Mouse (Mus musculus) lung, embryonic 16.5 days (tissue): ENCODE data around the gene Ddx43. TPM values are rescaled to one million over a fixed set of nuclear protein-coding genes. Genes with fewer than 3 reads are reported as not detected.
"Not testable (repeated sequence)": the region's sequence is repeated elsewhere in the genome, so short reads cannot be mapped to it uniquely, and the experiment has no call there.

Source experiments
- ATAC-seq: fragments of 200-750 bp; cut with Nextera tagmentation; 2 replicates; pipeline ENCODE4 v1.8.0; 2017; ENCODE audit warnings: low read depth, mild to moderate bottlenecking, moderate library complexity
- H3K27ac ChIP-seq: fragments of 300-500 bp; sonication (generic); 2 replicates; pipeline ENCODE4 v1.5.1; 2014; ENCODE audit warnings: mild to moderate bottlenecking, control low read depth, low read length
- H3K27me3 ChIP-seq: fragments of 300-500 bp; sonication (generic); 2 replicates; pipeline ENCODE4 v1.6.1; 2014; ENCODE audit warnings: low read depth, low read length, mixed read lengths; ENCODE audit not compliant: control insufficient read depth, insufficient read depth
- H3K36me3 ChIP-seq: fragments of 300-500 bp; sonication (generic); 2 replicates; pipeline ENCODE4 v1.6.1; 2014; ENCODE audit warnings: low read length; ENCODE audit not compliant: control insufficient read depth, insufficient read depth
- H3K4me1 ChIP-seq: fragments of 300-500 bp; sonication (generic); replicated peaks from 2 replicates; pipeline ENCODE4 v1.6.1; 2014; ENCODE audit warnings: low read length, mixed read lengths; ENCODE audit not compliant: control insufficient read depth, insufficient read depth
- H3K4me2 ChIP-seq: fragments of 300-500 bp; sonication (generic); 2 replicates; pipeline ENCODE4 v1.6.1; 2014; ENCODE audit warnings: low read depth, low read length, control low read depth
- H3K4me3 ChIP-seq: fragments of 300-500 bp; sonication (generic); 2 replicates; pipeline ENCODE4 v1.5.1; 2014; ENCODE audit warnings: mild to moderate bottlenecking, low read length, control low read depth
- H3K9ac ChIP-seq: fragments of 300-500 bp; sonication (generic); 2 replicates; pipeline ENCODE4 v1.6.1; 2014; ENCODE audit warnings: low read length, control low read depth
- H3K9me3 ChIP-seq: fragments of 300-500 bp; sonication (generic); 2 replicates; pipeline ENCODE4 v1.6.1; 2016; ENCODE audit warnings: low read length; ENCODE audit not compliant: control insufficient read depth
- WGBS: fragments of 180-500 bp; shearing (Covaris S2); extraction: QIAGEN DNeasy Blood & Tissue Kit; methylation state at CpG from one replicate; pipeline ENCODE4 v1.1.7; 2014; 5-methylcytosine and 5-hydroxymethylcytosine counted together
- polyA plus RNA-seq: library from polyadenylated mRNA; unstranded; fragments of >200 nt; fragmentation: Nextera tagmentation; extraction: Ambion mirVana; gene quantifications from 2 replicates; pipeline ENCODE4 v1.2.1, GENCODE M21; 2015

Ddx43 gene
- polyA plus RNA-seq = 0.11 and 0.13 TPM in 2 replicates

GRCm38 (mm10) chr9:78395630-78396351, at the start of gene Ddx43:
Gene Ddx43, plus strand, starts transcription at chr9:78395777.
- Histone ChIP-seq H3K36me3 (no peaks in the 10 kb centered on the region), H3K4me3 (peak within 1 kb of the TSS; percentile 49), H3K27ac (no peak within 1 kb of the TSS), H3K4me1 (peaks cover 6% of the 10 kb centered on the region), H3K9ac (peak within 1 kb of the TSS; percentile 55), H3K9me3 (no peaks in the 10 kb centered on the region), H3K4me2 (peak within 1 kb of the TSS; percentile 71), H3K27me3 (peaks cover 43% of the 10 kb centered on the region)
- WGBS = 1% methylated on average over 67 of the region's 93 CpGs
- peak; percentile 94 for ATAC-seq

GRCm38 (mm10) chr9:78347004-78347403, 48.6 kb upstream of the Ddx43 start:
- no peak overlapping the region for H3K4me3 ChIP-seq
- H3K9ac ChIP-seq = no peak overlapping the region
- H3K27ac ChIP-seq = no peak overlapping the region
- H3K36me3 ChIP-seq = no peaks in the 10 kb centered on the region
- 37% methylated on average over 3 of the region's 3 CpGs for WGBS
- H3K4me1 ChIP-seq = no peaks in the 10 kb centered on the region
- H3K9me3 ChIP-seq = no peaks in the 10 kb centered on the region
- ATAC-seq = peak; percentile 73
- H3K27me3 ChIP-seq = no peaks in the 10 kb centered on the region
- no peak overlapping the region for H3K4me2 ChIP-seq

DNA sequence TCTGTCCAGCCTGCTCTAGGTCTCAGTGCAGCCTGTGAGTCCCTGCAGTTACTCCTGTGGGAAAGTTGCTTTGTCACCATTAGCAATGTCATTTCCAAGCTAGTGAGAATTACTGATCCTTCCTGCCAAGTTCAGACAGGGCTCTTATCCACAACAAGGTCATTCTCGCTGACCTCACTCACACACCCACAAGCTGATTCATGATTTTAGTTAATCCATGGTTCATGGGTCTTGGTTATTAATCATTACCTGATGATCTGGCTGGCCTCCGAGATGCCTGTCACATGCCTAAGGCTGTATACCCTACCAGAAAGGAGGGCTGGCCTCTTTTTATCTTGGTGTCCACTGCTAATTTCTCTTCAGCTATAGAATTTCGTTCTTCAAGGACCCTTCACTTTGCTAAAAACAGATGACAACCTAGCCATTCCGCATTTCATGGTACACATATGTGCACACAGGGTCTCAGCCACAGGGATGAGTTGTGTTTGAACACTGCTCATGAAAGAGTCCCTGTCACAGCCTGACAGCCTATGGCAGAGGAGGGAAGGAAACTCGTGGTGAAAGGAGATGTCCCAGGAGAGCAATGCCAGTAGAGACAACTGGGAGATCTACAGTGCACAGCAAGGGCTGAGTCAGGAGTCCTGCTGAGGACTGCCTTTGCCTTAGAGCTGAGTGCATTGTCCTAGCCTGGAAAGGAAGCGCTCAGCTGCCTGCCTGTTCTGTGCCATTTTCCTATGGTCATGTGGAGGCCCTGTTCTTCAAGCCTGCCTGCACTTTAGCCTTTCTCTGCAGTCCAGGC, 47.2 kb upstream of the Ddx43 start:
- not testable (repeated sequence) for H3K4me3 ChIP-seq, H3K9me3 ChIP-seq, H3K27me3 ChIP-seq, H3K36me3 ChIP-seq, H3K27ac ChIP-seq, H3K4me1 ChIP-seq, ATAC-seq, H3K9ac ChIP-seq, H3K4me2 ChIP-seq
- WGBS = 53% methylated on average over 6 of the region's 6 CpGs

DNA sequence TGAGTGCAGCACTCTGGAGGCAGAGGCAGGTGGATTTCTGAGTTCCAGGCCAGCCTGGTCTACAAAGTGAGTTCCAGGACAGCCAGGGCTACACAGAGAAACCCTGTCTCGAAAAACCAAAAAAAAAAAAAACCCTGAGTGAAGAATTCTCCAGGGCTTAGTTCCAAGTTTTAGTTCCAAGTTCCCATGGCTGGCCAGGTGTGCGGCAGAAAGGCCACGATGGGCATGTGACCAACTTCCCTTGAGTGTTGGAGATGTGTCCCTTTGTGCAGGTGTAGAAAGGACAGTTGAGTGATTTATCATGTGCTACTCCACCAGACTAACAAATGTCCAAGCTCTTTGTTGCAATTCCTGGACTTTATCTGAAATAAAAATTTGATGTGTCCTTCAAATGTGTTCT, 46.4 kb upstream of the Ddx43 start:
- 65% methylated on average over 3 of the region's 3 CpGs for WGBS
- H3K4me2 ChIP-seq, H3K27me3 ChIP-seq, H3K4me1 ChIP-seq, H3K4me3 ChIP-seq, H3K27ac ChIP-seq, H3K9me3 ChIP-seq, H3K36me3 ChIP-seq, H3K9ac ChIP-seq, ATAC-seq: not testable (repeated sequence)

GRCm38 (mm10) chr9:78350007-78350406, 45.6 kb upstream of the Ddx43 start:
- H3K36me3 ChIP-seq, H3K9me3 ChIP-seq, H3K27ac ChIP-seq, H3K27me3 ChIP-seq, ATAC-seq, H3K9ac ChIP-seq, H3K4me3 ChIP-seq, H3K4me2 ChIP-seq, H3K4me1 ChIP-seq: not testable (repeated sequence)

- 78% methylated on average over 6 of the region's 6 CpGs for whole genome bisulfite sequencing
- no peaks in the 10 kb centered on the region for H3K9me3 ChIP-seq
- H3K4me2 ChIP-seq = no peak overlapping the region
Measured at GRCm38 (mm10) chr9:78351504-78352220, 43.9 kb upstream of the Ddx43 start.

GRCm38 (mm10) chr9:78354665-78355578, 40.7 kb upstream of the Ddx43 start:
- Histone ChIP-seq H3K4me3 (no peak overlapping the region), H3K9me3 (no peaks in the 10 kb centered on the region), H3K4me2 (no peak overlapping the region), H3K4me1 (no peaks in the 10 kb centered on the region), H3K27me3 (no peaks in the 10 kb centered on the region), H3K27ac (no peak overlapping the region), H3K36me3 (no peaks in the 10 kb centered on the region), H3K9ac (no peak overlapping the region)
- 71% methylated on average over 11 of the region's 11 CpGs for WGBS
- ATAC-seq = no peak

More at GRCm38 (mm10) chr9:78351504-78352220, 43.9 kb upstream of the Ddx43 start:
- H3K9ac ChIP-seq = no peak overlapping the region
- H3K36me3 ChIP-seq = no peaks in the 10 kb centered on the region
- no peak overlapping the region for H3K4me3 ChIP-seq
- H3K27ac ChIP-seq = no peak overlapping the region
- no peaks in the 10 kb centered on the region for H3K4me1 ChIP-seq
- no peaks in the 10 kb centered on the region for H3K27me3 ChIP-seq
- ATAC-seq = no peak

GRCm38 (mm10) chr9:78355611-78356010, 40.0 kb upstream of the Ddx43 start, which contains the start of gene Gsta2:
Gene Gsta2, minus strand, starts transcription at chr9:78355788.
- H3K9me3 ChIP-seq = no peaks in the 10 kb centered on the region
- H3K9ac ChIP-seq = no peak within 1 kb of the TSS
- no peak within 1 kb of the TSS for H3K4me3 ChIP-seq
- no peaks in the 10 kb centered on the region for H3K27me3 ChIP-seq
- H3K4me1 ChIP-seq = no peaks in the 10 kb centered on the region
- 85% methylated on average over 8 of the region's 8 CpGs for whole genome bisulfite sequencing
- no peak within 1 kb of the TSS for H3K4me2 ChIP-seq
- no peak within 1 kb of the TSS for H3K27ac ChIP-seq
- ATAC-seq = no peak
- no peaks in the 10 kb centered on the region for H3K36me3 ChIP-seq
